Mouse (Mus musculus): ENCODE data around the gene Map3k20. TPM values are rescaled to one million over a fixed set of nuclear protein-coding genes. Genes with fewer than 3 reads are reported as not detected.

The Map3k20 gene
- polyA plus RNA-seq, 1 experiment: 3.0 TPM

DNA sequence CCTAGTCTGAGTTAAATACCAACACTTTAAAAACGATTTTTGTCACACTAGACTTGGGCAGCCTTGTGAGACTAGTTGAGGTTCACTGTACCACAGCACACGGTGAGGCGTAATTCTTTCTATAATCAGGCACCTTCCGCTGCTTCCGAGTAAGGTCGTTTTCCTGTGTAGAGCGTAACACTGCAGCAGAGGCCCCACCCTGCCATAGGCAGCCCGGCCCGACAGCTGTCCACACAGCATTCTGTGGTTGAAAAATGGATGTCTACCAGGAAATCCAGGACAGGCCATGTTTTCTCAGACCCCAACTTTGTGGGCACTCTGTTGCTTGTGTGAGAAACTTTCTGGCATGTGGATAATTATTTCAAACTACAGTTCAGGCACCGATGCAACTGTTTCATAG lies 121.3 kb downstream of the Map3k20 start:
- DNase-seq (ENCODE audit: low read depth in 1 of 2, low spot score in 2 of 2): peak in 1 of 2 experiments; percentile 13
- no peak for TF ChIP-seq POLR2A (IDR thresholded peaks at IDR 0.05; ENCODE audit: low read depth, low read length)
- TF ChIP-seq CTCF (IDR thresholded peaks at IDR 0.05; ENCODE audit: extremely low read depth, insufficient read depth, insufficient read length, insufficient replicate concordance): no peak
- 11% methylated on average over 10 of the region's 10 CpGs for WGBS
- H3K27ac ChIP-seq (ENCODE audit: insufficient read depth, low read length): no peak overlapping the region
- H3K4me3 ChIP-seq (ENCODE audit: extremely low read depth, insufficient read depth, insufficient read length): no peak overlapping the region
- H3K27me3 ChIP-seq (ENCODE audit: control insufficient read depth, insufficient read depth, low read length): no peaks in the 10 kb centered on the region
- no peaks in the 10 kb centered on the region; the same call in 1 of the 2 replicates for H3K4me1 ChIP-seq (ENCODE audit: control insufficient read depth, insufficient read depth, insufficient read length)
- no peaks in the 10 kb centered on the region for H3K36me3 ChIP-seq (ENCODE audit: control insufficient read depth, insufficient read depth, low read length)

DNA sequence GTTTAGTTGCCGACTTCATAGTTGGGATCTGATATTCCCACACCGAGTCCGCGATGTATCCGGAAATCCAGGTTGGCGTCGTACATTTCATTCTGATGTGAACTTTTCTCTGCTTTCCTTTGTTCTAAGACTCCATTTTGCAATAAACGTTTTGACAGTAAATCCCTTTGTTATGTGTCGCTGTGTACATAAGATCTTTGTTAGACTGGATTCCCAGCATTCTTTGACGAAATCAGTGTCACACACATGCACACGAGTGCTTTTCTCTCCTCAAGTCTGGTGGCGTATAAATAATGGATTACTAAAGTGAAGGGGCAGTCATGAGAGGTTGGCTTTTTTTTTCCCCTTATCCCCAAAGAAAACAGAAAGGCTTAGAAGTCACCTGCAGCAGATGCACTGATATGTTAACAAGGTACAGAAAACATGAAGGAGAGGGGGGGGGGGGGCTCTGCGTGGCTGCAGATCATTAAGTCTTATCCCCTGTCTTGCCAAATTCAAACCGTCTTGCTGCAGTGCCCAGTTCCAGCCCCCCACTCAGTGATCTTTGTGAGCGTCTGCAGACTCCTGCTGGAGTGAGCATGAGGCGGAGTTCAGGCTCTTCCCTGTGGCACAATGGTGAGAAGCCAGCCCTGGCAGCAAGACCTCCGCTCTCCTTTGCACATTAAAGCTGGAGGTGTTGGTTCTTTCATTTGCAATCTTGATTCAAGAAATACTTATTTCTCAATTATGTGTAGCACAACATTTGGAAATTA lies 122.1 kb downstream of the Map3k20 start:
- no peaks in the 10 kb centered on the region for H3K36me3 ChIP-seq (ENCODE audit: control insufficient read depth, insufficient read depth, low read length)
- no peaks in the 10 kb centered on the region; the same call in 1 of the 2 replicates for H3K4me1 ChIP-seq (ENCODE audit: control insufficient read depth, insufficient read depth, insufficient read length)
- WGBS: 91% methylated on average over 17 of the region's 17 CpGs
- DNase-seq (ENCODE audit: low read depth in 1 of 2, low spot score in 2 of 2): no peak
- no peak overlapping the region for H3K27ac ChIP-seq (ENCODE audit: insufficient read depth, low read length)
- TF ChIP-seq POLR2A (IDR thresholded peaks at IDR 0.05; ENCODE audit: low read depth, low read length) (no peak), CTCF (IDR thresholded peaks at IDR 0.05; ENCODE audit: extremely low read depth, insufficient read depth, insufficient read length, insufficient replicate concordance) (no peak)
- no peak overlapping the region for H3K4me3 ChIP-seq (ENCODE audit: extremely low read depth, insufficient read depth, insufficient read length)
- no peaks in the 10 kb centered on the region for H3K27me3 ChIP-seq (ENCODE audit: control insufficient read depth, insufficient read depth, low read length)

DNA sequence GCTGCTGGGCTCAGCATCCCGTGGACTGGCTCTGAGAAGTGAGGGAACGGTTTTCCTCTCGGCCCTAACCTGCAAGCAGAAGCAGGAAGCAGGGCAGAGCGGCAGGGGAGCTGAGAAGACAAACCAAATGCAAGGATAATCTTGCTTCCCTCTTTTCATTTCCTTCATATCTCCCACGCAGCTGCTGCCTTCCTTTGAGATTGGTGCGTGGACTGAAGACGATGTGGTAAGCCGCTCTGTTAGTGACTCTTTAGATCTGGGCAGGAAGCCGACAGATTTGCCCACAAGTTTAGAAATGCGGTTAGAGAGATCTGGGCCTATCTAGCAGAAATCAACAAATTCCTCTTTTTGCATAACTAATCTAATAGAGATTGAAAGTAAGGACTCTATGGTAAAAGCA lies 124.5 kb downstream of the Map3k20 start:
- TF ChIP-seq POLR2A (IDR thresholded peaks at IDR 0.05; ENCODE audit: low read depth, low read length) (no peak), CTCF (IDR thresholded peaks at IDR 0.05; ENCODE audit: extremely low read depth, insufficient read depth, insufficient read length, insufficient replicate concordance) (no peak)
- Histone ChIP-seq H3K27me3 (ENCODE audit: control insufficient read depth, insufficient read depth, low read length) (no peaks in the 10 kb centered on the region), H3K27ac (ENCODE audit: insufficient read depth, low read length) (no peak overlapping the region), H3K36me3 (ENCODE audit: control insufficient read depth, insufficient read depth, low read length) (no peaks in the 10 kb centered on the region), H3K4me3 (ENCODE audit: extremely low read depth, insufficient read depth, insufficient read length) (no peak overlapping the region), H3K4me1 (ENCODE audit: control insufficient read depth, insufficient read depth, insufficient read length) (no peaks in the 10 kb centered on the region; the same call in 1 of the 2 replicates)
- no peak for DNase-seq (ENCODE audit: low read depth in 1 of 2, low spot score in 2 of 2)
- WGBS: 11% methylated on average over 10 of the region's 10 CpGs

DNA sequence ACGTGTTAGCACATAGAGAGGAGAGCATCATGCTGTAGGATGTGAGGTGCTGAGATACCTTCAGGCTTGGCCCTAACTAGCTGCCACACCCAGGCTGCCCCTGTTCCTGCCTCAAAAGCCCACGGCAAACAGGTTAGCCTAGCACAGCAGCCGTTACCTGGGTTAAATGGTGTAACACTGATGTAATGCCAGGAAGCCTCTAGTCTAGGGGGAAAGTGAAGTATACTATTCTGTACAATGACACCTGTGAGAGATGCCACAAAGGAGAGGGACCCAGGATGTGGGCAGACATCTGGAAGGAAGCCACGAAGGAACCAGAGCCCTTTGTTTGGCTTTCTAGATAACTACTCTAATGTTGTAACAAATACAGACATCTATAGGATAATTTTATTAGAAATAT lies 126.8 kb downstream of the Map3k20 start:
- Histone ChIP-seq H3K27me3 (ENCODE audit: control insufficient read depth, insufficient read depth, low read length) (no peaks in the 10 kb centered on the region), H3K27ac (ENCODE audit: insufficient read depth, low read length) (no peak overlapping the region), H3K4me3 (ENCODE audit: extremely low read depth, insufficient read depth, insufficient read length) (no peak overlapping the region), H3K4me1 (ENCODE audit: control insufficient read depth, insufficient read depth, insufficient read length) (no peaks in the 10 kb centered on the region; the same call in 1 of the 2 replicates), H3K36me3 (ENCODE audit: control insufficient read depth, insufficient read depth, low read length) (no peaks in the 10 kb centered on the region)
- WGBS: 37% methylated on average over 4 of the region's 4 CpGs
- TF ChIP-seq CTCF (IDR thresholded peaks at IDR 0.05; ENCODE audit: extremely low read depth, insufficient read depth, insufficient read length, insufficient replicate concordance) (no peak), POLR2A (IDR thresholded peaks at IDR 0.05; ENCODE audit: low read depth, low read length) (no peak)
- DNase-seq (ENCODE audit: low read depth in 1 of 2, low spot score in 2 of 2): no peak

DNA sequence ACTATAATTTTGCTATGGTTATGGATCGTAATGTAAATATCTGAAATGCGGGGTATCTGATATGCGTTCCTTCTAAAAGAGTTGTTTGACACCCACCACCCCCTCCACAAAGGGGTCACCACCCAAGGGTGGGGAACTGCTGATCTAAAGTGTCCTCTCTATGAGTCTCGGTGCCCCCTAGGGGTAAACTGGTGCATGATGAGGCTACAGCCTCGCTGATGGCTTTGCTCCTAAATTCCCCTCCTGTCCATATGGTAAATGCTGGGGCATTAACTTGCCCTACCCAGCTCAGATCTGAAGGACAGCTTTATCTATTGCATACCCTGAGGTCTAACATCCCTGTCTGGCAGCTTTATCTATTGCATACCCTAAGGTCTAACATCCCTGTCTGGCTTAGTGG lies 130.0 kb downstream of the Map3k20 start:
- Histone ChIP-seq H3K4me3 (ENCODE audit: extremely low read depth, insufficient read depth, insufficient read length) (no peak overlapping the region), H3K27ac (ENCODE audit: insufficient read depth, low read length) (no peak overlapping the region), H3K27me3 (ENCODE audit: control insufficient read depth, insufficient read depth, low read length) (no peaks in the 10 kb centered on the region), H3K36me3 (ENCODE audit: control insufficient read depth, insufficient read depth, low read length) (no peaks in the 10 kb centered on the region), H3K4me1 (ENCODE audit: control insufficient read depth, insufficient read depth, insufficient read length) (no peaks in the 10 kb centered on the region)
- no peak for TF ChIP-seq POLR2A (IDR thresholded peaks at IDR 0.05; ENCODE audit: low read depth, low read length)
- peak; percentile 5; the same call in 1 of the 2 replicates for TF ChIP-seq CTCF (IDR thresholded peaks at IDR 0.05; ENCODE audit: extremely low read depth, insufficient read depth, insufficient read length, insufficient replicate concordance)
- 90% methylated on average over 5 of the region's 5 CpGs for WGBS
- DNase-seq (ENCODE audit: low read depth in 1 of 2, low spot score in 2 of 2): no peak

DNA sequence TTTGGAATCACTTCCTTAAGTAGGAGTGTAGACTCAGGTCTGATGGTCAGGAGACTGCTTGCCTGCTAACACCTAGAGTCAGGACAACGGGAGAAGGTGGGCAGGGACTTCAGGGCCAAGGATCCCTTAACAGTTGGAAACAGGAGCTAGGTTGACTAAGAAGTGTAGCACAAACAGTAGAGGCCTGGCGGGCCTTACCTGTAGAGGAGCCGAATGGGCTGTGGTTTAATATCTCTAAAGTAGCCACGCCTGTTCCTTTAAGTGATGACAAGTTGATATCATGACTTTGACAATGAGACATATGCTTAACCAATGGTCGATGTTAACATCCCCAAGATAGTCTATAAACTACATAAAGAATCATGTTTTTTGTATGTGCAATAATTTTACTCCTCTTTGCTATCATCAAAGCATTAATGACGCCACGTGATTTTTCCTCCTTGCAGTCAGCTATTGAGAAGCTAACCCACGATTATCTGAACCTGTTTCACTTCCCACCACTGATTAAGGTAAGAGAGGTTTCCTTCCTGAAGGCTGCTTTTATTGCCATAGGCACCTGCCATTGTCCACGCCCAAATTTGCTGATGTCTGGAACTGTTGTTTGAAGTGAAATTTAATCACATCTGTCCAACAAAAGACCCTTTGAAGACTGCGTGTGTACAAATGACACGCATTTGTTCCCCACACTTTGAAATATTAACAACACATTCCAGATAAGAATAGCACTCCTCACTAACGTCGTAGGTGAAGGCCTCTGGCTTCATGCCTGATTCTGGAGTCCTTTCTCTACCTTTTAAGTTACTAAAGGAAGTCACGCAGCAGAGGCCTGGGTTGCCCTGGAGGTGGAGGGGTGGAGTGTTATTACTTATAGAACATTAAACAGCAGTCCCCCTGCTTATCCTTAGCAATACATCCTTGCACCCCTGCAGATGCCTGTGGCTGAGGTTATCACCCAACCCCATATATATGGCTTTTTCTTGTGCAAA lies 131.0 kb downstream of the Map3k20 start:
- Histone ChIP-seq H3K27me3 (ENCODE audit: control insufficient read depth, insufficient read depth, low read length) (no peaks in the 10 kb centered on the region), H3K4me3 (ENCODE audit: extremely low read depth, insufficient read depth, insufficient read length) (no peak overlapping the region), H3K36me3 (ENCODE audit: control insufficient read depth, insufficient read depth, low read length) (no peaks in the 10 kb centered on the region), H3K4me1 (ENCODE audit: control insufficient read depth, insufficient read depth, insufficient read length) (no peaks in the 10 kb centered on the region), H3K27ac (ENCODE audit: insufficient read depth, low read length) (no peak overlapping the region)
- no peak for DNase-seq (ENCODE audit: low read depth in 1 of 2, low spot score in 2 of 2)
- TF ChIP-seq POLR2A (IDR thresholded peaks at IDR 0.05; ENCODE audit: low read depth, low read length): no peak
- TF ChIP-seq CTCF (IDR thresholded peaks at IDR 0.05; ENCODE audit: extremely low read depth, insufficient read depth, insufficient read length, insufficient replicate concordance): no peak
- 82% methylated on average over 14 of the region's 14 CpGs for WGBS
